Mouse (Mus musculus): Measurements from ENCODE around the gene Caln1.

GRCm38 (mm10) chr5:130708616-130709015 is 339.4 kb downstream of the Caln1 start:
- TF ChIP-seq CTCF (IDR thresholded peaks at IDR 0.05; ENCODE audit: insufficient read depth, low read depth, low read length), result no peak
- no peak for TF ChIP-seq POLR2A (IDR thresholded peaks at IDR 0.05; ENCODE audit: insufficient read depth, low read depth, low read length)

All from olfactory bulb, adult 2 months (tissue).